Mouse (Mus musculus): ENCODE results near the gene Cnppd1. TPM values are rescaled to one million over a fixed set of nuclear protein-coding genes. Genes with fewer than 3 reads are reported as not detected.

Gene Cnppd1
- 107 to 110 TPM (median 109 TPM) in 4 replicates for total RNA-seq (2023)

DNA sequence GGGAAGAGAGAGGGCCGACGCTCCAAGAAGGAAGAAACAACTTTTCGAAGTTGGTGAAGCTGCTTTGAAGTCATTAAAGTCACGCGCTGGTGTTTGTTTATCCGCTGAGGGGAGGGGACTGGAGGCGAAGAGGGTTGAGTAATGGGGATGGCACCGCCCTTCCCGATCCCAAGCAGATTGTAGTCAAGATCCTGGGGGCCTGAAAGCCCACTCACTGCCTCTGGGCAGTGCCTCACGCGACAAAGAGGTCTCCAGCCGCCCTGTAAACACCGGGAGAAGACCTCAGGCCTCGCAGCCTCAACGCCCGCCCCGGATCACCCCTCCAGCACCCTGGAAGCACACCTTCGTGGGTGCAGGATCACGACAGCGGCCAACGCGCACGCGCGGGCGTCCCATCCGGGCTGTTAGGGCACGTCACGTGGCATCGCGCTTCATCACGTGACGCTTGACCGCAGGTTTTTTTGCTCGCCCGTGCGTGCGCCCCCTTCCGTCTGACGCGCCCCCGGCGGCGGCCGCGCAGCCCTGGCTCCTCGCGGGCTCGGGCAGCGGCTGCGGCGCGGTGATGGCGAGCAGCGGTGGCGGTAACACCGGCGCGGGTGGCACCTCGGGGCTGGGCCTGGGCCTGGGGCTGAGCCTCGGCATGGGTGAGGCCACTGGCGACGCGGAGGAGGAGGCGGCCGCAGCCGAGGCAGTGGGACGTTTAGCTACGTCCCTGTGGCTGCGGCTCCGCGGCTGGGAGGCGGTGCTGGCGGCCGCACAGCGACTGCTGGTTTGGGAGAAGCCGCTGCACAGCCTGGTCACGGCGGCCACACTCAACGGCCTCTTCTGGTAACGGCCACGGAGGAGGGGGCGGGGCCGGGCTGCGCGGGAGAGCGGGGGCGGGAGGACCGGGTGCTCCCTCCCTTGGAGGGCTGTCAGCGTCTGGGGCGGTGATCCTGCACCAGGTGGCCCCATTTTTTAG is at the start of gene Cnppd1, which contains the start of gene Retreg2:
TSS of gene Cnppd1 (minus strand) at position 411 of the 961 bp plus-strand sequence.
TSS of gene Retreg2 (plus strand) at position 478 of the 961 bp plus-strand sequence.

DNA sequence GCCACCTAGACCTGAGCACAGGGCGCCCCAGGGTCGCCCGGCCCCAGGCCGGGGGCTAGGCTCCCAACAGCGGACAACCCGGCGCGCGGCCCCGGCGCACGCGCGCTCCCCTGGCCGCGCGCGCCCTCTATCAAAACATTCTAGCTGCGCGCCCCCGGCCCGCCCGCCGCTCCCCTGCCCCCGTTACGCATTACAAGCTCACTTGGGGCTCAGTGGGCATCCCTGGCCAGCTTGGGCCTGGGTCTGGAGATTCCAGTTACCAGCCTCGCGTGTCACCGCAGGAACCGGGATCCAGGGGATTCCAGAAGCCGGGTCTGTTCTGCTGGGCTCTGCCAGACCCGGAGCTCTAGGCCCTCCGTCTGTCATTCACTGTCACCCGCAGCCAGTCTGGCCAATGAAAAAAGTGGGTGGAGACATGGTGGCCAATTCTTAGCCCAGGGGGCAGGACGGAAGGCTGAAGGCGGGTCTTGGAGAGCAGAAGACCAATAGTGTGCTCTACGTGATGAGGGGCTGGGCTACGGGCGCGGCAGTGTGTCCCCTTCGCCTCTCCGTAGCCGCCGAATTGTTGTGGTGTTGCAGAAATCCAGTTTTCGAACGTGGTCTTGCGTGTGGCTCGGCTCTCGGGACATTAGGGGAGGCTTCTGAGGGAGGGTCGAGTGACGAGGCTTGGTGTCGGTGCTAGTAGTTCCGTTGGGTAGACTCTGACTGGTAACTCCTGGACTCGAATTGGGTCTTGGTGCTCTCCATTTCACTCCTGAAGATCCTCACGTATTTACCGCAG is 49.3 kb upstream of the Cnppd1 start, which contains the start of the genes Ankzf1 and Atg9a:
TSS of gene Ankzf1 (plus strand) at position 530 of the 781 bp plus-strand sequence.
TSS of gene Atg9a (minus strand) at position 575 of the 781 bp plus-strand sequence.

DNA sequence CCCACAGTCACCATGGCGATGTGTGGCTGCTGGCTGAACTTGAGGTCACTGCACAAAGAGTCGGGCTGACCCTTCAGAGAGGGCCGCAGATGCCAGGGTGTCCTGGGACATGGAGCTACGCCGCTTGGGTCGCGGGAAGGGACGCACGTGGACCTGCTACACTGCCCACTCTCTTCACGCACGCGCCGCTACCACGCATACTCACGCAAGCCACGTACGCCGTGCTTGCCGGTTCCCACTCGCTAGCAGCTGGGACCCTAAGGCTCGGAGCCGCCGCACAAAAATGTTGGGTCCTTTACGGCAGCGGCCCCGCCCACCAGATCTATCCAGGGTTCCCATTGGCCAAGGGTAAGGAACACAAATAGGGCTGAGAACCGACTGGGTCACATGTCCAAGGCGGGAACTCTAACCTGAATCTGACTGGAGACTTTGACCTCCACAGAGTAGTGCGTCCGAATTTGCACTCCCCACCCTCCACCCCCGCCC is 37.6 kb upstream of the Cnppd1 start, which contains the start of gene Abcb6:
TSS of gene Abcb6 (minus strand) at position 288 of the 486 bp plus-strand sequence.

DNA sequence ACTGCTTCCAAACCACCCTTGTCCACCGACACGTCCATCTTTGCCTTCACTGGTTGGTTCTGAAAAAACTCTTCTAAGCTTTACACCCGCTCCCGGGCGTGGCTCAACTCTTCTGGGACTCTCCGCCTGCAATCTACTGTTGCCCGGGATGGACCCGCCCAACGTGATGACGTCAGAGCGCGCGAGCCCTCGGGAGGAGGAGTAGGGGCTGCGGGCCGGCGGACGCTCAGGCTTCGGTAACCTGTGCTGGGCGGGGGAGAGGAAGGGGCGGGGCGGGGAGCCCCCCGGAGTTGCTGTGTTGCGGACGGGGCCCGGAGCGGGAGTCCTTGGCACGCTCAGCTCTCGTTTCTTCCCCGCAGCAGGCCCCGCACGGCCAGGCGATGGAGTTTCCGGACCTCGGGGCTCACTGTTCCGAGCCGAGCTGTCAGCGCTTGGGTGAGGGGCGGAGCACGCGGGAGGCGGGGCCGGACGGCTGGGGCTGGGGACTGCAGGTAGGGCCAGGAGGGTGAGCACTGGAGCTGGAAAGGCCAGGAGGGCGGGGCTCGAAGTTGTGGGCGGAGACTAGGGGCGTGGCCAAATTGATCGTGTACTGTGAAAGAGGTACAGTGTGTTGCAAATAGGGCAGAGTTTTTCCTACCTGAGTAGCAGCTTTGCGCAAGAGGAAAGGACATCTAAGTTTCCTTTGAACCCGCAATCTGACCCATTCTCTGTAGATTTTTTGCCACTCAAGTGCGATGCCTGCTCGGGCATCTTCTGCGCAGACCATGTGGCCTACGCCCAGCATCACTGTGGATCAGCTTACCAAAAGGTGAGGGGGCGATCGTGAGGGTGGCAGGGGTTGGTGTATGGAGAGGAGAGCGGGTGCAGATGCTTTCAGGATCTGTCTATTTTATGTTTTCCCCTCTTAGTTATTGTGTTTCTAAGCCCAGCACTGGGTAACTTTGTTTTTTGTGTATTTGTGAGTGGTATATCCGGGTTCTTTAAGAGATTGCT is 26.3 kb upstream of the Cnppd1 start, which contains the start of gene Zfand2b:
TSS of gene Zfand2b (plus strand) at position 175 of the 993 bp plus-strand sequence.

DNA sequence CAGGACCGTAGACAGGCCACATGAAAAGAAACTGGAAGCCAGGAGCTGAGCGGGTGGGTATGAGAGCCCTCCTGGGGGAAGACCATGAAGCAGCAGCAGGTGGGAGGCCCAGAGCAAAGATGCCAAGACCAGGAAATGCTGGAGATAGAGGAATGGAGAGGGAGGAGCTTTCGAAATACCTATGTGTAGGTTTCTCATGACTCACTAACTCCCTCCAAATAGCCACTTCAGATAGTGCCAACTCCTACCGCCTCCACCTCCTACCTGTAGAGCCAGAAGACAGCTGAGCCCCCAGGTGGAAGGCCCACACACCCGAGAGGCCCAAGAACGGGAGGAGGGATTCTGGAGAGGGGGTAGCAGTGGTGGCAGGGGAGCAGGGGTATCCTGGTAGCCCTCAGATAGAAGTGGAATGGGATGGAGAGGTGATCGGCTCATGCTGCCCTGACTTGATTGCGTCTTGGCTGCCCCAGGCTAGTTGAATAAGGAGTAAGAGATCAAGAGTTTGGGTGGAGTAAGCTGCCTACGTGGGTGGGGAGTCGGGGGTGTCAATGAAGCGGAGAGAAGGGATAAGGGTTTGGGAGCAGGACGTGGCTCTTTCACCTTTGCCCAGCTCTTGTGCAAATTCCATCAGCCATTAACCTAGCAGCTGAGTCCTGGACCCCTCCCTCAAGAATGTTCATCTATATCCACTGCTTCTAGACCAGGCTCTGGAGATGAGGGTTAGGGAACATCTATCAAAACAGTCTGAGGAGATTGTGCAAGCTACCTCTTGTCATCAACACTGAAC is 8.9 kb downstream of the Cnppd1 start, which contains the start of gene Slc23a3:
TSS of gene Slc23a3 (minus strand) at position 470 of the 787 bp plus-strand sequence.

DNA sequence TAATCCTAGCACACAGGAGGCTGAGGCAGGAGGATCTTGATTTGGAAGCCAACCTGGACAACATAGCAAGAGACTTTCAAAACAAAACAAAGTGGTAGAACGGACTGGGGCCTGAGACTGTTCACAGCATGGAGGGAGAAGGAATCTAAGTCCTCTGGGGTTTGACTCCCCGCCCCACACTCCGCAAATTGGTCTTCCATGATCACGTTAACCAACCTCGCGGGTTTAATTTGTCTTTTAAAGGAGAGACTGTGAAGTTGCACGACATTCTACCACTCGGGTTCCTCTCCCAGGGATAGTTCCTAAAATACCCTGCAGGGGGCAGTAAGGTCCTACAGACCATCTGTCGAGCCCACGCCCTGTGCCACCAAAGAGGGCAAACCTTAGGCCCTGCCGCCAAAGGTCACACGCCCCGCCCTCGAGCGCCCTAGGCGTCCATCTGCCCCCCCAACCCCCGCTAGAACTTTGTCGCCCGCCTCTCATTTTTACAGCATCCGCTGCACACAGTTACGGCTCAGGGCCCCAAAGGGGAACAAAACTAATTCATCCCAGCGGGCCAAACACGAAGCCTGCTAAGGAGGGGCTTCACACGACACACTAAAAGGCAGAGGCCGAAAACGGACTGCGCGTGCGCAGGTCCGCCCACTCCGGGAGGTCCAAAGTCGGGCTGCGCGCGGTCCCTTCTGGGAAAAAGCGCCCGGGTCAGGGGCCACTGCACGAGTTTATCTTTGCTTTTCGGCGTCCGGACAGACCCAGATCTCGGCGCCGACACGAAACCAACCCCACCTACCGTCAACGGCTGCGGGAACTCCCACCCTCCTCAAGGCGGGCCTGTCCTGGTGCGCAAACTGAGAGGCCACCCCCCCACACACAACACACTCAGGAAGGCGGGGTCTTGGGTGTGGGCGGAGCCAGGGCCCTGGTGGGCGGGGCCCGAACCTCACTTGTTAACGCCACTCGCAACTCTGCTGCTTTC is 17.9 kb downstream of the Cnppd1 start, which contains the start of gene Nhej1:
TSS of gene Nhej1 (minus strand) at position 855 of the 976 bp plus-strand sequence.

Other genes starting within 250 kb of the Cnppd1 start
- gene Cryba2, start 249.6 kb downstream of the Cnppd1 start, total RNA-seq (2023) = not detected in 4 replicates
- gene Cfap65, start 207.1 kb downstream of the Cnppd1 start, total RNA-seq (2023) = not detected in 4 replicates
- gene Ihh, start 191.0 kb downstream of the Cnppd1 start, total RNA-seq (2023) = 0.32 to 0.88 TPM (median 0.42 TPM) in 4 replicates
- 3.1 to 6.8 TPM (median 4.8 TPM) in 4 replicates for gene Nhej1, start 17.5 kb downstream of the Cnppd1 start, total RNA-seq (2023)
- 0.85 to 2.7 TPM (median 1.2 TPM) in 4 replicates for gene Slc23a3, start 8.8 kb downstream of the Cnppd1 start, total RNA-seq (2023)
- gene Retreg2, start 67 bp upstream of the Cnppd1 start, total RNA-seq (2023) = 71.5 to 78.8 TPM (median 75.5 TPM) in 4 replicates
- 37.1 to 48.7 TPM (median 44.9 TPM) in 4 replicates for gene Zfand2b, start 25.9 kb upstream of the Cnppd1 start, total RNA-seq (2023)
- gene Abcb6, start 37.7 kb upstream of the Cnppd1 start, total RNA-seq (2023) = 2.5 to 4.2 TPM (median 3.0 TPM) in 4 replicates
- gene Ankzf1, start 49.4 kb upstream of the Cnppd1 start, total RNA-seq (2023) = 26.6 to 34.8 TPM (median 29.9 TPM) in 4 replicates
- gene Atg9a, start 49.5 kb upstream of the Cnppd1 start, total RNA-seq (2023) = 33.7 to 38.7 TPM (median 34.2 TPM) in 4 replicates
- 16.0 to 21.1 TPM (median 17.4 TPM) in 4 replicates for gene Glb1l, start 68.1 kb upstream of the Cnppd1 start, total RNA-seq (2023)
- 76.3 to 89.8 TPM (median 88.1 TPM) in 4 replicates for gene Stk16, start 68.1 kb upstream of the Cnppd1 start, total RNA-seq (2023)
- 203 to 235 TPM (median 208 TPM) in 4 replicates for gene Tuba4a, start 77.2 kb upstream of the Cnppd1 start, total RNA-seq (2023)
- not detected in 4 replicates for gene A630095N17Rik, start 89.4 kb upstream of the Cnppd1 start, total RNA-seq (2023)
- 82.6 to 94.0 TPM (median 85.3 TPM) in 4 replicates for gene Dnajb2, start 93.7 kb upstream of the Cnppd1 start, total RNA-seq (2023)
- gene Ptprn, start 121.8 kb upstream of the Cnppd1 start, total RNA-seq (2023) = not detected in 4 replicates
- not detected in 4 replicates for gene Resp18, start 135.7 kb upstream of the Cnppd1 start, total RNA-seq (2023)
- 48.7 to 54.7 TPM (median 50.8 TPM) in 4 replicates for gene Dnpep, start 175.3 kb upstream of the Cnppd1 start, total RNA-seq (2023)
- gene Des, start 217.6 kb upstream of the Cnppd1 start, total RNA-seq (2023) = not detected in 4 replicates
- gene Speg, start 232.6 kb upstream of the Cnppd1 start, total RNA-seq (2023) = not detected in 4 replicates